Mouse (Mus musculus): Measurements from ENCODE around the gene Anks1. TPM values are rescaled to one million over a fixed set of nuclear protein-coding genes. Genes with fewer than 3 reads are reported as not detected.
"Not testable (repeated sequence)": the region's sequence is repeated elsewhere in the genome, so short reads cannot be mapped to it uniquely, and the experiment has no call there.

Anks1 gene
- total RNA-seq, 2 experiments from 2014 or later: 54.3 to 54.6 TPM

DNA sequence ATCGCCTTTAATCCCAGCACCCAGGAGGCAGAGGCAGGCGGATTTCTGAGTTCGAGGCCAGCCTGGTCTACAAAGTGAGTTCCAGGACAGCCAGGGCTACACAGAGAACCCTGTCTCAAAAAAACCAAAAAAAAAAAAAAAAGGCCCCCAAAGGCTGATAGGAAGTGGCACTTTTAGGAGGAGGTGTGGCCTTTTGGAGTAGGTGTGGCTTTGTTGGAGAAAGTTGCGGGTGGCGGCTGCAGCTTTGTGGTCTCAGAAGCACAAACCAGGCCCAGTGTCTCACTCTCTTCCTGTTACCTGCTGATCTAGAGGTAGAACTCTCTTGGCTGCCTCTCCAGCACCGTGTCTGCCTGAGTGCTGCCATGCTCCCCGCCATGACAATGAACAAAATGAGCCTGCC is 54.0 kb downstream of the Anks1 start:
- intact Hi-C loops (cut with DNase I); DNase-seq: not testable (repeated sequence)

DNA sequence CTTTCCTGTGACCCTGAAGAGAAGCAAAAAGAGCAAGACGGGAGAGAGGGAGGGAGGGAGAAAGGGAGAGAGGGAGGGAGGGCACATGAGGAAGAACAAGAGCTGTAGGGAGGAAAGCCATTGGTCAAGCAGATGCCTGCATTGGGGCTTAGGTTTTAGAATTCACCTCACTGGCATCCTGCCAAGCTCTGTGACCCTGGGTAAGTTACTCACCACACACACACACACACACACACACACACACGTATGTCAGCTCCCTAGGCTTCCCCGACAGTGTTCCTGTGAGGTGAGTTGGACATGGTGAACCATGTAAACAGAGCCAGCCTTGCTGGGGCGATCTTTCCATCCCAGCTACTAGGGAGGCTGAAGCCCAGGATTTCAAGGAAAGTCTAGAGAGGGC is 55.5 kb downstream of the Anks1 start:
- intact Hi-C loops (cut with DNase I): no loop called here
- DNase-seq: no peak

DNA sequence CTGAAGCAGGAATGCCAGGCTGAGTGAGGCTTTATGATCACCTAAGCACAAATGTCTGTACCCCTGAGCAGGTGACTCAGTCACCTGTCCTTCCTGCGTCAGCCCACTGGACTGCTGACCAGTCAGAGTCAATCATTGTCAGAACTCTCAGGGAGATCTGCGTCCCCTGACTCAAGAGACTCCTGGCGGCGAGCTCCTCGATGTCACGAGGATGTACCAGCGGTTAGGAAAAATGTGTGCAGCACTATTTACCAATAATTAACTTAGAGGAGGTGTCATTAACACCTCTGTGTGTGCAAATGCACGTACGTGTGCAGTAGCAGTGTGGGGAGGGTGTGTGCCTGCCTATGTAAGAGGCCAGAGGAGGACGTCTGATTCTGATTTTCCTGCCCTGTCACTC is 56.2 kb downstream of the Anks1 start:
- intact Hi-C loops (cut with DNase I): no loop called here
- no peak for DNase-seq

DNA sequence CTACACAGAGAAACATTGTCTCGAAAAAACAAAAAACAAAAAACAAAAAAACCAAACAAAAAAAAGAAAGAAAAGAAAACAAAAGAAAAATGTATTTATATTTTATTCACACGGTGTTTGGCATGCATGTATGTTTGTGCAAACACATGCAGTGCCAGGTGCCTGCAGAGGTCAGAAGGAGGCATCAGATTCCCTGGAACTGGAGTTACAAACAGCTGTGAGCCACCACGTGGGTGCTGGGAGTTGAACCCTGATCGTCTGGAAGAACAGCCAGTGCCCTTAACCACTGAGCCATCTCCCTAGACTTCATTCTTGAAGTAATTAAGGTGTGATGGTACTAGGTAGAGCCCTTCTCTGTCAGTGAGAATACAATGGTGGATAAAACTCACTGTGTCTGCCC is 57.0 kb downstream of the Anks1 start:
- intact Hi-C loops (cut with DNase I): no loop called here
- no peak for DNase-seq

DNA sequence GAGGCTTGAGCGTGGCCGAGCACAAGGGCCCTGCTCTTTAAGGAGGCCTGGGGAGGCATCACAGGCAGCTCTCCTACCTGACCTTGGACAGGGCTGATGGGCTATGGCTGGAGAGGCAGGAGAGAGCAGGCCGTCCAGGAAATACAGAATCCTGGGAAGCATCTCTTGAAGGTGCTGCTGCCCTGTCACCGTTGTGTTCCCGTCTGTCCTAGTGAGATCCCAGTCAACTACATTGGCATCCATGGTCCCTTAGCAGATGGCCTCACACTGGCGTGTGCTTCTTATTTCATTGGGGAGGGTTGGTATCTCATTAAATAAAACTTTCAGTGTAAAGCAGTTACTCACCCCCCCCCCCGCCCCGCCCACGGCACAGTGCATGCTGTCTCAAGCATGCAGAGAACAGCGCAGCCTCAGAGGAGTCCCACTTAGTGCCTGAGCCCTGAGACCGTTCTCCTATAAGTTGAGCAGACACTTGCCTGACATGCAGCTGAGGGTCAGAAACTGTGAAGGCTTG is 57.5 kb downstream of the Anks1 start:
- DNase-seq: no peak
- intact Hi-C loops (cut with DNase I): no loop called here

DNA sequence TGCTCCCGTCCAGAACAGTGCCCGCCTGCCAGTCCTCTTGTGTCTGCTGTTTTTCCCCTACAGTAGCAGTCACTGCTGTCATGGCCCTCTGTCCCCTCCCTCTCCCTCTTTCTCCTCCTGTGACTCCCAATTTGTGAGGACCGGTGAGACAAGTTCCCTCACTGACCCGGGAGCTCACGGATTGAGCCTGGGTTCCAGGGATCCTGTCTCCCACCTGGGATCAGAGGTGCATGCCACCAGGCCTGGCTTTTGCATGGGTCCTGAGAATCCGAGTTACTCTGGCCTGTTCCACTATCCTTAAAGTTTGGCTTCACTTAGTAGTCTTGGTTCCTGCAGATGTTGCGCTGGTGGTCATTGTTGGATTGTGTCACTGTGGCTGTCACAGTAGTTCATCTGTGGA is 58.4 kb downstream of the Anks1 start:
- no peak for DNase-seq
- intact Hi-C loops (cut with DNase I): no loop called here

DNA sequence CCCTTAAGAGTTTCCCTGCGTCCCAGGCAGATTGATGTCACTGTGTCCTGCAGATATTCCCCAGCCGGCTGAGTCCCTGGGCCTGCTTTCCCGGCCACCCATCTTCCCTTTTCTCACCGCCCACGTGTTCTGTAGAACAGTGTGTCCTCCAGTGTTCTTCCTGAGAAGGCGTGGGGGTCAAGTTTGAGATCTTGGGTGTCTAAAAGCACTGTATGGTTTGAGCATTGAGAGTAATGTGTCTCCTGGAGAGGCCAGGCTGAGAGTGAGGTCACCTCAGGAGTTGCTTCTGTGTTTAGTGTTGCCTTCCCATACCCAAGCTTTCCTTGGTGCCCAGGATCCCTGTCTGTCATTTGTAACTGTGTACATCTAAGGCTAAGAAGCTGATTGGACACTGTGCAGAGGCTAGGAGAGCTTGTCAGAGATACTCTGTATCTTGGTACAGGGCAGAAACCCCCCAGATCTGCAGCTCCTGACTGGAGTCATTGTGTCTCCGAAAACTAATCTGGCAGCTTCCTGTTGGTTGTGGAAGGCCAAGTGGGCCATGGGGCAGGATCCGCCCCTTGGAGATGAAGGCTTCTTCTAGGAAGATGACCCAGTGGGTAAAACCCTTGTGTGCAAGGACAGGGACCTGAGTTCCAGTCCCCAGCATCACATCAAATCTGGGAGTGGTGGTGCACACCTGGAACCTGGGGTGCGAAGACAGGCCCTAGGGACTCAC is 59.1 kb downstream of the Anks1 start:
- DNase-seq: peak; percentile 55 to 58
- intact Hi-C loops (cut with DNase I): loop anchor here (2.0 kb wide), 1 partner anchor 33 kb away; no protein-coding TSS in a partner anchor

DNA sequence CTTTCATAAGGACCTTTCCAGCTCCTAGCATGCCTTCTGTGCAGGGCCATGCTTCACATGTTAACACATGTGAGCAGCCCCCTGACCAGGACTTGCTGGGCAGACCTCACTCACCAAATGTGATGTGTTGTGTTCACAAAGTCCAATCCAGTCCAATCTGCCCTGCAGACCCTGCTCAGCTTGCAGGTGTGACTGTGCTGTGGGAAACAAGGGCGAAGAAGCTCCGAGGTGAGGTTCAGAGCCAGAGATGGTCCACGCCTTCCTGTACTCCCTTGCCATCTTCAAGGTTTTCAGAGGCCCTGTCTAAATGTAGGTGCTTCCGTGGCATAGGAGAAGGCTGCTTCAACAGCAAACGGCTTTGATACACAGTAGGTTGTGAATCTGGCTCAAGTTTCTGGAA is 59.8 kb downstream of the Anks1 start:
- intact Hi-C loops (cut with DNase I): loop anchor here (2.0 kb wide), 1 partner anchor 34 kb away; no protein-coding TSS in a partner anchor
- no peak for DNase-seq

DNA sequence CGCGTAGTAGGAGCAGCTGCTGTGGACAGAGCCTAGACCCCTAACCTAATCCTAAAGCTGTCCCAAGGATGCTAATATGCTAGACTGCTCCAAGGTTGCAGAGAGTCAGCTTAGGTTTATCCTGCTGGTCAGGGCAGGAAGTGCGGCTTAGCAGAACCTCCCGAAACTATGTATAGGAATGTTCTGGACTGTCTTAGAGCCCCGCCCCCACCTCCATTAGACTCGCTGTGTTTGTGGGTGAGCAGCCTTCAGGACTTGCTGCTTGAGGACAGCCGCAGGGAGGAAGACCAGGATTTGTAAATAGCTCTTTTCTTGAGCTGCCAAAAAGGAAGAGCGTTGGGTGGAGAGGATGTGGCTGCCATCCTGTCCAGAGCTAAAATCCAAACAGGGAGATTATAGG is 60.3 kb downstream of the Anks1 start:
- intact Hi-C loops (cut with DNase I): loop anchor here (2.0 kb wide), 1 partner anchor 35 kb away; no protein-coding TSS in a partner anchor
- peak; percentile 48 to 51 for DNase-seq

DNA sequence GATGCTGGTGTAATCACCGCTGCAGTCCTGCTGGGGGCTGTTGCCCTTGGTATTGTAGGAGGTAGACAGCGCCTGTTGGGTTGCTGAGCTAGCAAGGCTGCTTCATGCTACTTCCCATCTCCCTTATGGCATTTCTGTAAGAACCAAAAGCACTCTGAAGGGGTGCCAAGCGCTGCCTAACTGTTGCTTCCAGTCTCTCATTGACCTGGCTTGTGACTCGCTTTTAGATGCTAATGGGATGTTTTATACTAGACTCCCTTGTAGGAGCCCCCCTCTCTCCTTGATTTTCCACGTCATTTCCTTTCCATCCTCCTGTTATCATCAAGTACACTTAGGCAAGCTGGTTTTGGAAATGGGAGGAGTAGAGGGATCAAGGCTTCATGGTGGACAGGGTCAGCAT is 60.8 kb downstream of the Anks1 start:
- intact Hi-C loops (cut with DNase I): loop anchor here (2.0 kb wide), 2 partner anchors 35 to 61 kb away; partner anchors contain the start of genes Anks1 and Taf11
- DNase-seq: peak in 1 of 2 experiments; percentile 35

DNA sequence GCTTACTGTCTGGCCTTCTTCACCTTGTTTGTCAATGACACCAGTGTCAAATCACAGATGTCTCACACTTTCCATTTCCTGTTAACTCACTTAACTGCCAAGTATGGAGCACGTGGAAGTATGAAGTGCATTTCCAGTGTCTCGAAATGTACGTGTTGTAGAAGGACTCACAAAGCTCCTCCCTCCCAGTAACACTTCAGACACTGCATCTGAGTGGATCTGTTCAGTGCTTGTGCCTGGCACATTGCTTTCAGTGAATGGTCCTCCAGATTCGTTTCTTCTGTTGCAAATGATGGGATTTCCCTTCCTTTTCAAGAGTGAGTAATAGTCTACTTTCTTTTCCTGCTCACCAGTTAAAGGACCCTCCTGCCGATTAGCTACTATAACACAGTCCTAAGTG is 61.2 kb downstream of the Anks1 start:
- DNase-seq: no peak
- intact Hi-C loops (cut with DNase I): loop anchor here (2.0 kb wide), 1 partner anchor 62 kb away; the partner anchor contains the start of genes Anks1 and Taf11

DNA sequence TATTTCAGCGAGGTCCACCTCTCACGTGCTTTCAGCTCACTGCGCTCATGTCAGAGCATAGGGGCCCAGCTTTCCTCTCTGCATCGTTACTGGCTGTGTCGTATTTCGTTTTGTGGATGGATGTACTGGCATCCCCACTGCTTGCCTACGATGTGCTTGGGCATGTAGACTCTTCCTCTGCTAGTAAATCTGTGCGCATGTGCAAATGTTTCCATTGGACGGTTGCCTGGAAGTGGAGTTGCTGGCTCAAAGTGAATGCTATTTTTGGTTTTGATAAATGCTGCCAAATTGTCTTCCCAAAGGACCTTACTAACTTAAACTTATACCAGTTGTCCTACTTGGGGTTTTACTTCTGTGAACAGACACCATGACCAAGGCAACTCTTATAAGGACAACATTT is 62.4 kb downstream of the Anks1 start:
- intact Hi-C loops (cut with DNase I): loop anchor here (2.0 kb wide), 1 partner anchor 63 kb away; the partner anchor contains the start of genes Anks1 and Taf11
- DNase-seq: peak; percentile 77 to 85

DNA sequence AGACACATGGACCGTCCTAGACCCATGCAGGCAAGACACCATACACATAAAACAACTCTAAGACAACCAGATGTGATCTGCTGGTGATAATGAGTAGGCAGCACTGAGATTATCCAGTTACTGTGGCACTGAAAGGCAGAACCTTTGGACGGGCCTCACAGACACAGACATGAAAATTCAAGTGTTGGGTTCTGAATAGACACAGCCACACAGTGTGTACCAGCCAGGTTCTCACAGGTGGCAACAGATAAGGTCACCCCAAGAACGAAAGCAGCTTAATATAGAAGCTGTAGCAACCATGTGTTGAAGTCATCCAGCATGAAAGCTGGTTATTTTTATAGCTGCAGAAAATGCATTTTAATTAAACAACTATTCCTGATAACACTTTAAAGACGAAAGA is 64.2 kb downstream of the Anks1 start:
- intact Hi-C loops (cut with DNase I): no loop called here

DNA sequence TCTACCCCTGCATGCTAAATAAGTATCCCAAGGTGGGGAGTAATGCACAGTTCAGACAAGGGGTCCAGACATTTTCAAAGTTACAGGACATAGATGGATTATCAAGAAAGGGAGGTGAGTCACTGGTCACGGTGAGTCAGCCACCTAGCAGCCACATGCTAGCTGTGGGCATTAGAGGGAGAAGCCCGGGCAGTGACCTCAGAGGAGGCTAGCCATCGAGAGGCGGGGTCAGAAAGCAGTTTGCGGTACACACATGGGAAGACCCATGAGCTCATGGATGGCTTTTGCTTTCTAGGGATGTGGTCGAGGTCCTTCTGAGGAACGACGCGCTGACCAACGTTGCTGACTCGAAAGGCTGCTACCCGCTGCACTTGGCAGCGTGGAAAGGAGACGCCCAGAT is 67.2 kb downstream of the Anks1 start:
- DNase-seq: no peak
- intact Hi-C loops (cut with DNase I): no loop called here

More for the DNA sequence above, 64.2 kb downstream of the Anks1 start:
- DNase-seq: no peak

DNA sequence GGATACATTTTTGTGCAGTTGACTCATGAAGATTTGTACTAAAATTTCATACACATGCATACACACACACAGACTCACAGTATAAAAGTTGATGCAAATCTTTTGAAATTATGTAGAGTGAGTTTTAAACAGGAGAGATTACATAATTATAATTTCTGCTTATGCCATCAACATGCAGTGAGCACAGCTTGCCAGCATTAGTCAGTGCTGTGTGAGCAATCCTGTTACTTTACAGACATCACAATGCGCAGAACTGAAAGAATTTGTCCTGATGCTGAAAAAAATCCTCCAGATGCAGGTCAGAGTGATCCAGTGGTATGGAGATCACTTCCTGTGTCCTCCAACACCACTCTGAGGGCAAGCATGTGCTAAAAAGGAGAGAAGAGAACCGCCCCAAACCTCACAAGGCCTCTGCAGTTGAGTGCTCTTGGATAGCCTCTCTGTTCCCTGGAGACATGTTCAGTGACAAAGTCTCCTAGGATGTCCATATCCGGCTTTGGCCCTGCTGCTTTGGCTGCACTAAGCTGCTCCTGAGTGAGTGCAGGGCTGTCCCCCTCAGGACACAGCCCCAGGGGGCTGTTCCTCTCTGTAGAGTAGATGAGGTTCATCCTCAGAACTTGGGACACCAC is 68.0 kb downstream of the Anks1 start:
- no peak for DNase-seq
- intact Hi-C loops (cut with DNase I): no loop called here

DNA sequence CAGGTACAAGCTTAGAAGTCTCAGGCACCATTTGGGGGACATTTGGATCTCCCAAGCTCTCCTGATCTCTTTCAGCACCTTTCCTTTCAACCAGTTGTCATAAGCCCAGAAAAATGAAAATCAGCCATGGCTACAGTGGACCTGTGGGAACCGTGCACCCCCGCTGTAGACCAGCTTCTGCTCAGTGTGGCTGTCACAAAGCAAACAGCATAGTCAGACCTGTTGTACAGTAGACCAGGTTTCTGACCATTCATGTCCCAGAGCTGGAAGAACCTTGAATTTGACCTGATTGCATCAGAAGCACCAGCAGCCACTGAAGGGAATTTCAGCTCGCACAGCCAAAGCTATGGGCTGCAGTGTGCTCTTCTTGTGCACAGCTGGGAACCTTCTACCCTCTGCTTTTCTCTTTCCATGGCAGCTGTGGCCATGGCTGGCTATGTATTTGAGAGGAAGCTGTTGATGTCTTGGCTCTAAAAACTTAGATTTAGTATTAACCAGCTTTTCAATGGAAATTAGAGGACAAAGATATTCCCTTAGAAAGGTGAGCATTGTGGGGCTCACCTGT is 71.4 kb downstream of the Anks1 start:
- intact Hi-C loops (cut with DNase I): no loop called here
- DNase-seq: no peak

DNA sequence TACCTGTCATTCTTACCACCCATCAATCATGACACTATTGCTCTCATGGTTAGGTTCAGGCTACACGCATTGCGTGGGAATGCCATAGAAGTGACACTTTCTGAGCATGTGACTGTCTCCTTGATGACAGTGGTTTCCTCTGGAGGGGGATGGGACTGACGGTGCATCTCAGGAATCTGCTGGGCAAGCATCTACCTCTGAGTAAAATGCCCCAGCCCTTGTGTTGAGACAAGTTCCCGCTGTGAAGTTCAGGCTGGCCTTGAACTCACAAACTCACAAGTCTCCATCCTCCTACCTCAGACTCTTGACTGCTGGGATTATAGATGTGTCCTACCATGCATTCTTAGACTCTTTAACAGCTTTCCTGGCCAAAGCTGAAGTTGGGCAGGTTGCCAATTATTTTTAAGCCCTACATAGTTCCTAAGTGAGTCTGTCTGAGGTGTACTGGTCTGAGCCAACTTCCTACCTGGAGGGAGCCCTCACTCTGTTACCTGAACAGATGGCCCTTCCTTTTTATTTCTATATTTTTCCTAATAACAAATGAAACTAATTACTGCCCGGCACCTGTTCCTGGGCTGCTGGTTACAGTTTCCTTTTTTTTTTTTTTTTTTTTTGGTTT is 72.5 kb downstream of the Anks1 start:
- DNase-seq: no peak
- intact Hi-C loops (cut with DNase I): no loop called here

DNA sequence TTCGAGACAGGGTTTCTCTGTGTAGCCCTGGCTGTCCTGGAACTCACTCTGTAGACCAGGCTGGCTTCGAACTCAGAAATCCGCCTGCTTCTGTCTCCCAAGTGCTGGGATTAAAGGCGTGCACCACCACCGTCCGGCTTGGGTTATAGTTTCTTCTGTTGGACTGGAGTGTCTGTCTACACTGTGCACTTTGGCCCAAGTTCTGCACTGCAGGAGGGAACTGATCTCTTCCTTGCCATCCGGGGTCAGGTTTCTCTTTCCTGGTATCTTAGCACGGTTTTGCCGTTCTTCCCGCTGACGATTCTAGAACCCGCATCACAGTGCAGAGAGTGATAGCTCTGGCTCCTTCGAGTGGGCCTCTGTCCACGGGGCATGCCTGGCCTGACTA is 73.0 kb downstream of the Anks1 start:
- DNase-seq; intact Hi-C loops (cut with DNase I): not testable (repeated sequence)

DNA sequence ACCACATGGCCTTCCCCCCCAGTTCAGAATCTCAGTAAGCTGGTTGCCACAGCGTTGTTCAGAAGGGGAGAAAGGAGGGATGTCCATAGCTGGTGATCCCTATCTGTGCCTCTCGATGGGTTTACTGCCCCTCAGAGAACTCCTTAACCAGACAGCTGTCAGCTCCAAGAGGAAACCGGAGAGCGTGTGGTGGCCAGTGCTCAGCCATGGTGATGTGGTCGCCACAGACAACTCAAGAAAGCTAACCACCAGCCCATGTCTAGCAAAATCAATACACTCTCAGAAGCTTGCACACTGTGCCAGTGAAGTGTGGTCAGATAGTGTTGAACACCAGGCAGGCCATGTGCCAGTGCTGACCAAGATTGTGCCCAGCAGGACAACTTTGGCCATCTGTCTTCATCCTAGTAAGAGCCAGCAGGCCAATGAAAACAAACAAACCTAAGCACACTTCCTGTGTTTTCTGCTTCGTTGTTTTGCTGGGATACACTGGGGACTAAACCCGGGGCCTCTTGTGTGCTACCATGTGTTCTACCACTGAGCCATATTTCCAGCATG is 73.7 kb downstream of the Anks1 start:
- intact Hi-C loops (cut with DNase I): no loop called here
- no peak for DNase-seq

DNA sequence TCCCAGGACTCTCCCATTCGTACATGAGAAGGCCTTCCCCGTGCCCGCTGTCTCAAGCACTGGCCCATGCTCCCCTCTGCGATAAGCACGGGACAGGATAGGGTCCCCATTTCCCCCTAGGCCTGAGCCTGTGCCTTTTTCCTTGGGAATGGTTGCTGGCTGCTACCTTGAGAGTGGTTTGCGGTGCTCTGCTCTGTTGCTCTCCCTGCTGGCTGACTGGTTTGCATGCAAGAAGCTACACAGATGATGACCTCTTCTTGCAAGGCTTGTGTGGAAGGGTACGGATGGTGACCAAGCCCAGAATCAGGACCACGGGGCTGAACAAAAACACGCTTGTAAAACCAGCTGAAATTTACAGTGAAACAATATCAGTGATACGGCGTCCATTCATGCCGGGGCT is 75.3 kb downstream of the Anks1 start:
- DNase-seq: no peak
- intact Hi-C loops (cut with DNase I): no loop called here

DNA sequence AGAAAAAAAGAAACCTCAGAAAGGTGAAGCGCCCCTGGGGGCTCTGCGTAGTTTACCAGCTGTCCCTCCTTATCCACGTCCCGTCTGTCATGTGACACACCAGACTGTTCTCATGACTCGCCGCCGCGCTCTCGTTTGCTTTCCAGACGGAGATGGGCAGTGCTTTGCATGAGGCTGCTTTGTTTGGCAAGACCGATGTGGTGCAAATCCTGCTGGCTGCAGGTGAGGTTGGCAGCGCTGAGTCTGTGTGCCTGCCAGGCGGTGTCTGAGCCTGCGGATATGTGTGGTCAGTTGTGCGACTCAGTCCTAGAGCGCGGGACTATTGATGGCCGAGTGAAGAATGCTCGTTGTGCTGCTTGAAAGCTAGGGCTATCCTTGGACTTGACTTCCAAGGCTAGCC is 77.0 kb downstream of the Anks1 start:
- intact Hi-C loops (cut with DNase I): loop anchor here (2.0 to 5.0 kb wide), 2 partner anchors 77 to 176 kb away; partner anchors contain the start of genes Anks1 and Taf11
- no peak for DNase-seq

All from heart, postnatal 36 days (tissue).